Mouse (Mus musculus) brain, embryonic 14.5 days (tissue): Measurements from ENCODE around the gene Hsd17b14.

ENCODE experiments used
- CTCF ChIP-seq: fragments of 200-500 bp; IDR thresholded peaks from 2 replicates; pipeline ENCODE4 v1.5.1; 2012; ENCODE audit warnings: inconsistent platforms, mild to moderate bottlenecking, moderate library complexity, borderline replicate concordance; ENCODE audit not compliant: insufficient read depth, insufficient read length; ENCODE audit errors: extremely low read depth
- POLR2A ChIP-seq: fragments of 200-500 bp; IDR thresholded peaks from 2 replicates; pipeline ENCODE4 v1.6.1; 2012; ENCODE audit warnings: mild to moderate bottlenecking, inconsistent platforms, borderline replicate concordance; ENCODE audit not compliant: poor library complexity, insufficient read depth, insufficient read length, severe bottlenecking; ENCODE audit errors: extremely low read depth

GRCm38 (mm10) chr7:45593118-45593815 is 38.6 kb downstream of the Hsd17b14 start:
- TF ChIP-seq POLR2A (no peak), CTCF (peak; percentile 97)
